Mouse (Mus musculus): ENCODE results near the gene Pkn3. TPM values are rescaled to one million over a fixed set of nuclear protein-coding genes. Genes with fewer than 3 reads are reported as not detected.

The Pkn3 gene
- total RNA-seq, 4 experiments from 2014 or later, result 9.0 to 11.2 (median 10.1) TPM

DNA sequence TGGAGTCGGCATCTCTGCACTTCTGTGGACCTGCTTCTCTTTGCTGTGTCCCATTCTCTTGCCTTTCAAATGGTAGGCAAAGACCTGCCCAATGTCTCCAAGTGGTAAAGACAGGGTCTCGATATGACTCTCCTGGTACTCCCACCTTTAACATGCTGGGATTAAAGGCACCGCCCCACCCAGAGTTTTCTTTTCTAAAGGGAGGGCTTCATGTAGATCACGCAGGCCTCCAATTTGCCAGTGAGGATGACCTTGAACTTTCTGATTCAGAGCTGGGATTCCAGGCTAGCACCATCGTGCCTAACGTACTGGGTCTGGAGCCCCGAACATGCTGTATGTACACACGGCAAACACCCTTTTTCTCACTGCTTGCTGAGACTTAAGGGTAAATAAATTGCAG is 14.2 kb upstream of the Pkn3 start:
- DNase-seq (ENCODE audit: low spot score), result no peak

DNA sequence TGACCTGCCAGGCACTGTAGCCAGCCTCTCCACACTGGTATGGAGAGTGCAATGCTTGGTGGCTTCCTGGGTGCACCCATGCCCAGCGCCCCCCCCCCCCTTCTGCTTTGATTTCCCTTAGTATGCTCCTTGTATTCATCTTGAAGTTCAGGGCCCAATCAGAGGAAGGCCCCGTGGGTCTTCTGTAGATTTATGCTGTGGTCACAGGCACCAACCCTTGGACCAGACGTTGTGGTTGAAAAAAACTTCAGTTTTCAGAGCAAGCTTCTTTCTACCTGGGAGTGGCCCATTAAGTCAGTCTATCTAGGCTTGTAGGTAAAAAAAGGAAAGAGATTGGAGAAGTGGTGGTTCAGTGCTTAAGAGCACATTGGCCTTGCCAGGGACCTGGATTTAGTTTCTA is 13.7 kb upstream of the Pkn3 start:
- no peak for DNase-seq (ENCODE audit: low spot score)

DNA sequence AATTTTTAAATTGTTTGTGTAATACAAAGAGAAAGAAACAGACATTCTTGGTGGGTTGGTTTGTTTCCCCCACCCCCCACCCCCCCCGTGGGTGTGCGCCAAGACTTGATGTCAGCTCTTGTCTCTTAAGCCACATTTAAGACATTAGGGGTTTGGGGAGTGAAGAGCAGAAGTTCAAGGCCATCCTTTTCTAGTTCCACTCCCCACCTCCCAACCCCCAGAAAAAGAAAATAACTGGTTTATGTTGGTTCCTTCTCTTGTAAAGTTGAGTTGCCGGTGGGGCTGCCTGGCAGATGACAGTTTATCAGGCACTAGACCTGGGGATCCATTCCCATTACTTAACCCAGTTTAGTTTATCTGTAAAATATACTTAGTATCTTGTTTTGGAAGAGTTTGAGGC is 13.2 kb upstream of the Pkn3 start:
- DNase-seq (ENCODE audit: low spot score), result no peak

DNA sequence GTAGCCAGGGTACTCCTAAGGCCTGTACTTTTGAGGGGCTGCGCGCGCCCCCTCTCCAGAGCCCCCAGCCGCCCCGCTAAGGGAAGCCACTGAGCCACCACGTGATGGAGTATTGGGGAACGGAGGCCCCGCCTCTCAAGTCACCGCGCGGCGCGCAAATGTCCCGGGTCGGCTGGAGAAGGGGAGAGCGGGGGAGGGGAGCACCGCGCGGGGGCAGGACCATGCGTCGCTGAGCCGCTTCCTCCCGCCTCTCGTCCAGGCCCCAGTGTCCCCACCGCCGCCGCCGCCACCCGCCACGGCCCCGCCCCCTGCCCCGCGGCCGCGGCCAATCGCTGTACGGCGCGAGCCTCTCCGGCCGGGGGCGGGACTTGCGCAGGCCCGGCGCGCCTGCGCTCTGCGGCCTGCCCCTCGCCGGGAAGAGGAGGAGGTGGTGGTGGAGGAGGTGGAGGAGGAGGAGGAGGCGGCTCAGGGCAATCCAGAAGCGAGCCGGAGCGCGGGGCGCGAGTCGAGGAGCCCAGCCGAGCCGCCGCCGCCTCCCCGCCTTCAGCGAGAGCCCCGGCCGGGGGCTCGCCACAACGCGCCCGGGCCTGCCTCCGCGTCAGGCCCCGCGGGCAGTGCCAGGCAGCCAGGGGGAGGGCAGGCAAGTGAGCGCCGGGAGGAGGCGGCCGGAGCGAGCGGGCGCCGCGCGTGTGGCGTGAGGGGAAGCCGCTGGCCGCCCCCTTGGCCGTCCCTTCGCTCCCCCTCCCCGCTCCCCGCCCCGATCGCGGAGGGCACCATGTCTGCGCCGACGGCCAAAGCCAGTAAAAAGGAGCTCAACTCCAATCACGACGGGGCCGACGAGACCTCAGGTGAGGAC is 11.2 kb upstream of the Pkn3 start:
- DNase-seq (ENCODE audit: low spot score), result peak; percentile 92

DNA sequence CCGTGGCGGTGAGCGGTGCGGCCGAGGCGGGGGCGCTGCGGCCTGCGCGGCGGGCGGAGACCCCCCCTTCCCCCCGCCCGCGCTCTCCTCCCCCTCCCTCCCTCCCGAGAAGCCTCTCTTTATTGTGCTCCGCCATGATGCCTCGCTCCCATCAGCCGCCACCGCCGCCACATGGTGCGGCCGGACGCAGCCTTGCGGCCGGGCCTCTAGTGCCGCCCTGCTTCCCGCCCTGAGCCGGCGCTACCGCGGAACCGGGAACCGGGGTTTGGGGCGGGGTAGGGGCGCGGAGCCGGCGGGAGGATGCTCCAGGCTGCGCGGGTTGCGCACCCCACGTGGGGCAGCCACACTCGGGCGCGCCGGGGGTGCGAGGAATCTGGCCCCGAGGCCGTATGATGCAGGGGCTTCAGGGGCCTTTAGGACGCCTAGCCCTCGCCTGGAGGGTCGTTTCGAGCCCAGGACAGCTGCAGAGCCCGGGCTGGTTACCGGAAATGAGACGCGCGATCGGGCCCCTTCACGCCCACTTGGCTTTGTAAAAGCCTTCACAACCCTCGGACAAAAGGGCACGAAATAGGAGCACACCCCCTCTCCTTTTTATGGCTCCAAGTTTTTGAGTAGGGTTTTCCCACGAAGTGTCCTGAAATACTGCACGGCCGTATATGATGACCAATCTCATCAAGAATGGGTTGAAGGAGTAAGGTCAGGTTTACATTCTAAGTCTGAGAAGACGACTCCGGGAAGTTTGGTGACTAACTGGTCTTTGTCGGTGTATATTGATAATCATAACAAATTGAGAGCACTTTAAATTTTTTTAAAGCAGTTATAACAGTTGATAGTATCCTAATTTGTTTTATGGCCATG is 10.2 kb upstream of the Pkn3 start:
- no peak for DNase-seq (ENCODE audit: low spot score)

DNA sequence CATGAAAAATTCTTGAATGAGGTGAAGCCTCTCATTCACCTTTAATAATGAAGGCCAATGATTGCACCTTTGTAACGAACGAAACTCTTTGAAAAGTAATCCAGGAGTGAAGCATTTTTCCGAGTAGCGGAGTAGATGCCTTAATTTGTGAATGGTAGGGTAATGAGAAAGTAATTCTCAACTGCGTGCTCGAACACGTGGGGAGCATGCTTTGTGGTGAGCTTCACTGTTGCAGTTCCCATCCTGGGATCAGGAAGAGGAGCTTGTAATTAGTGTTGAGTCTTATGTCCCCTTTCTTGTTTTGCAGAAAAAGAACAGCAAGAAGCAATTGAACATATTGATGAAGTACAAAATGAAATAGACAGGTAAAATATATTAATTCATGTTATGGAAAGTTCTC is 9.5 kb upstream of the Pkn3 start:
- DNase-seq (ENCODE audit: low spot score), result no peak

DNA sequence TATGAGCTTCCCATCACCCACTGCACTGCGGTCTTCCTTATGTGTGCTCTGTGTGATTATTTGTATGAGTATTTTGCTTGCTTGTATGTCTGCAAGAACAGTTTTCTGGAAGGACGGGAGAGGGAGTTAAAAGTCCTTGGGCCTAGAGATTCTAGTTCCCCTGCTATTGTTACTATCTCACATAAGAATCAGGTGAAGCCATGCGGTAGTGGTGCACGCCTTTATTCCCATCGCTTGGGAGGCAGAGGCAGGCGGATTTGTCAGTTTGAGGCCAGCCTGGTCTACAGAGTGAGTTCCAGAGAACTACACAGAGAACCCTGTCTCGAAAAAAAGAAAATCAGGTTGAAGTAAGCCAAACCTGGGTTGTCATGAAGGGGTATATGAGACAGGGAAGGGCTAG is 4.6 kb upstream of the Pkn3 start:
- no peak for DNase-seq (ENCODE audit: low spot score)

DNA sequence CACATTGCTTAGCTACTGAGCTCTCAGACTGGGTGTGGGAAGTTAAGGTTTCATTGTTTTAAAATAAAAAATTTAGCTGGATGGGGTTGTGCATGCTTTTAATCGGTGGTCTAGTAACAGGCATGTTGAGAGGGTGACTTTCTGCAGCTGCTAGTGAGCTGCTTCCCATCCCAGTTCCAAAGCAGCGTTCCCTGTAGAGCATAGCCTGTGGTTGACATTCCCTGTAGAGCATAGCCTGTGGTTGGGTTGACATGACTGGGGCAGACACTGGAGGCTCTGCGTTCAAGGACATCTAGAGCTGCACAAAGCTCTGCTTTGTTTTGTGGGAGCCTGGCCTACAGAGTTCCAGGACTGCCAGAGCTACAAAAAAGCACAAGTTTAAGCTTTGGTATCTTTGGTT is 4.2 kb upstream of the Pkn3 start:
- no peak for DNase-seq (ENCODE audit: low spot score)

DNA sequence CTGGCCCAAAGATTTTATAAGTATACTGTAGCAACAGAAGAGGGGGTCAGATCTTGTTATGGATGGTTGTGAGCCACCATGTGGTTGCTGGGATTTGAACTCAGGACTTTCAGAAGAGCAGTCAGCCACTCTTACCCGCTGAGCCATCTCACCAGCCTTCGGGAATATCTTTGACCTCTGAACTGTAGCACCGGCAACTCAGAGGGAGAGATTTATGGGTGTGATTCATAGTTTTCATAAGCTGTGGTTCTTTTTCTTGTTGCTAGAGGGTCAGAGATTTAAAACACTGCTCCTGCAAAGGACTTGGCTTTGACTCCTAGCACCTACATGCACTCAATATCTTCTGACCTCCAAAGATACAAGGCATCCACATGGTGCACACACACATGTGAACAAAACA is 1.9 kb upstream of the Pkn3 start:
- DNase-seq (ENCODE audit: low spot score), result no peak

DNA sequence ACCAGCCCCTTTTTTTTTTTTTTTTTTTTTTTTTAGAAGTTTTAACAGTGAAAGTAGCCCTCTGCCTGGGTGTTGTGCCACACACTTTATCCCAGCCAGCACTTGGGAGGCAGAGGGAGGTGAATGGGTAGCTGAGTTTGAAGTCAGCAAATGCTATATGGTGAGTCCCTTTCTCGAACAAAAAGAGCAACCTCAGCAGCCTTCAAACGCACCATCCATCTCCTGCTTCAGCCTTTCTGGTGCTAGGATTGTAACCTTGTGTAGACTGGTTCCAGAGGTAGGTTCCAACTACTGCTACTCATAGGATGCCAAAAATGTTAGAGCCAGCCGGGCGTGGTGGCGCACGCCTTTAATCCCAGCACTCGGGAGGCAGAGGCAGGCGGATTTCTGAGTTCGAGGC is 1.0 kb upstream of the Pkn3 start:
- no peak for DNase-seq (ENCODE audit: low spot score)

DNA sequence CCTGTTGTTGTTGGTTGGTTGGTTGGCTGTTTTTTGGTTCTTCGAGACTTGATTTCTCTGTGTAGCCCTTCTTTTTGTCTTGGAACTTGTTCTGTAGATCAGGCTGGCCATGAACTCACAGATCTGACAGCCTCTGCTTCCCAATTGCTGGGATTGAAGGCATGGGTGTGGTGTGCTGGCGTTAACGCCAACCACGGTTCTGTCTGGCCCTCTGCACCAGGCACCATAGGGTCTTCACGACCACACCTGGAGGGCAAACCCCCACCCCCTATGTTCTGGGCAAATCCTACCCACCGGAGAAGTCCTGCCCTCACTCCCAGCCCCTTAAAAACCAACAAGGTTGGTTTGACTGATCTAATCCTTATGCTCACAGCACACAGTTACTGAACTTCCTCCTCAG is 525 bp upstream of the Pkn3 start:
- no peak for DNase-seq (ENCODE audit: low spot score)

DNA sequence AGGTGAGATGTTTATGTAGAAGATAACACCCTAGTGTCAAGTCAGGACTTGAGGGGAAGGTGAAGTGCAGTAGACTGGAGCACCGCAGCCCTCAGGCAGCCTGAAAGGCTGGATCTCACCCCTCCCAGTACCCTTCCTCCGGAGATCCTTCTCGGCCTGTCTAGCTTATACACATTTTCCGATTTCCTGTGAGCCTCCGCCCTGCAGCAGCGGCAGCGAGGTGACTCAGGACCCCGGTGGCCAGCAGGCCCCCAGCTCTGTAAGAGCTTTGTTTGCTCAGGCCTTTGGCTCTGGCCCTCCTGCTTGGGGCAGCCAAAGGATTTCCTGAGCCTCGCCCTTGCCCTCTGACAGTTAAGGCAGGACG is 847 bp downstream of the Pkn3 start:
- peak; percentile 71 for DNase-seq (ENCODE audit: low spot score)

DNA sequence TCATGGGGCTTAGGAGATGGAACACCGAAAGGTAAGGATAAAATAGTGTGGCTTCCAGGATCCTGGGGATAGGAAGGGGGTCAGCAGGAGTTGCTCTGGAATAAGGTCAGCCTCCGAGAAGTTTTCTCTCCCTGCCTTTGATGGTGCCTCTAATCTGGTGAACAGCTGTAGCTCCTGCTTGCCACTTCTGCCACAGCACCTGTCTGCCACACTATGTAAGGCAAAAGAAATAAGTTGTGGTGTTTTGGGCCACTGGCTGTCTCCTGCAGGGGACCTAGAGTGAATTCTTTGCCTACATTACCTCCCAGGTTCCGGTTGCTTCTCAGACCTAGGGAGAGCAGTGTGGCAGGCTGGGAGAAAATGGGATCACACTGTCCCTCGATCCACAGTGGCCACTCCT is 1.3 kb downstream of the Pkn3 start:
- no peak for DNase-seq (ENCODE audit: low spot score)

DNA sequence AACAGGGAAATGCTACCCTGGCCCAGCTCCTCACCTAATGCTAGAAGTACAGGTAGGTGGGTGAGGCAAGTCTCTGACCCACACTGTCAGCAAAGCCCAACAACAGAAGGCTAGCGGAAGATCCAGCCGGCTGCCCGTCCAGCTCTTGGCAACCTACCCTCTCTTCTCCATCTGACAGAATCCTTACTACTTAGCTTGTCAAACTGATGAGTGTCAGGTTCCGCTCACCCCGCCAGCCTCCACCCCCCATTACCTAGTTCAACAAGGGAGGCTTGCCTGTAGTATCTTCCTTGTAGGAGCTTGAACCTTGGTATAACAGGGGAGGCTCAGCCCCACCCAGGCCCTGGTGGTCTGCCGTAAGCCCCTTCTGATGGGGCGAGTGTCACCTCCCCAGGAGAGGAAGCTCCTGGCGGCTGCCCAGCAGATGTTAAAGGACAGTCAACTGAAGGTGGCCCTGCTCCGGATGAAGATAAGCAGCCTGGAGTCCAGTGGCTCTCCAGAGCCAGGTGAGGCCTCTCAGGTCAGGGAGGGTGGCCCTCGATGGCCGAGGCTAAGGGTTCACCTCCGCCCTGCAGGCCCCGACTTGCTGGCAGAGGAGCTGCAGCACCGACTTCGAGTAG is 2.8 kb downstream of the Pkn3 start:
- DNase-seq (ENCODE audit: low spot score), result no peak

DNA sequence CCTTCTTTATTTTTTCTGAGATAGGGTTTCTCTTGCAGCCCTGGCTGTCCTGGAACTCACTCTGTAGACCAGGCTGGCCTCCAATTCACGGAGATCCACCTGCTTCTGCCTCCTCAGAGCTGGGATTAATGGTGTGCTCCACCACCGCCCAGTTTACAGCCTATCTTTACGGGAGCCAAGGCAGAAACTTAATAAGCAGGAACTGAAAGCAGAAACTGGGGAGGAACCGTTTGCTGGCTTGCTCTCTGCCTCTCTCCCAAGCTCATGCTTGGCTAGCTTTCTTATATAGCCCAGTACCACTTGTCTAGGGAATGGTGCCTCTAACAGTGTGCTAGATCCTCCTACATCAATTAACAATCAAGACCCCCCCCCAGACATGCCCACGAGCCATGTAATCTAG is 6.6 kb downstream of the Pkn3 start:
- DNase-seq (ENCODE audit: low spot score), result no peak

DNA sequence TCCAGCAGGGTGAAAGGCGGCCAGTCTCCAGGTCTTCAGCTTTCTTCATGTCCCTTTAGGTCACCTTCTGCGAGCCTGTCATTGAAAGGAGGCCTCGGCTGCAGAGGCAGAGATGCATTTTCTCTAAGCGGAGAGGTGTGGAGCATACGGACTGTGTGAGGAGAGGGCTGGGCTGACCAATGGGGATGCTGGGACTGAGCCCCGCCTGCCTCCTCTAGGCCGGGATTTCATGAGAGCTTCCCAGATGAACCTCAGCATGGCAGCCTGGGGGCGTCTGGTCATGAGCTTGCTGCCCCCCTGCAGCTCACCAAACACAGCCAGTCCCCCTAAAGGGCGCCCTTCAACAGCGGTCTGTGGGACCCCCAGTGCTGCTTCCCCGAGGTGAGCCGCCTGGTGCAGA is 7.1 kb downstream of the Pkn3 start:
- DNase-seq (ENCODE audit: low spot score), result no peak

DNA sequence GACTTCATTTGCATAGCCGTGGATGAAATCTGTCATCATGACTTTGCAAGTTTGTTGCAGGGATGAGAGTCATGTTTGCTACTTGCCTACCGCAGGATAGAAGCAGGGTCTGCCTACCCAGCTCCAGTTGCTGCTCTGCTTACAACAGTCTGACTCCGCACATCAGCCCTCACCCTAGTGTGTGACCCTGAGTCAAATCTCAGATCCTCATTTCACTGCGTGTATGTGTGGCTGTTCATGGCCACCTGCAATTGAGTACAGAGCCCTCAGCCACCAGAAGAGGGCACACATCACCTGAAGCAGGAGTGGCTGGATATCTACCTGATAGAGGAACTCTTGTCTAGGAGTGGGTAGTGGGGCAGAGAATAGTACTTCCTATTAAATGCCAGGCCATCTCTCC is 9.8 kb downstream of the Pkn3 start:
- no peak for DNase-seq (ENCODE audit: low spot score)

DNA sequence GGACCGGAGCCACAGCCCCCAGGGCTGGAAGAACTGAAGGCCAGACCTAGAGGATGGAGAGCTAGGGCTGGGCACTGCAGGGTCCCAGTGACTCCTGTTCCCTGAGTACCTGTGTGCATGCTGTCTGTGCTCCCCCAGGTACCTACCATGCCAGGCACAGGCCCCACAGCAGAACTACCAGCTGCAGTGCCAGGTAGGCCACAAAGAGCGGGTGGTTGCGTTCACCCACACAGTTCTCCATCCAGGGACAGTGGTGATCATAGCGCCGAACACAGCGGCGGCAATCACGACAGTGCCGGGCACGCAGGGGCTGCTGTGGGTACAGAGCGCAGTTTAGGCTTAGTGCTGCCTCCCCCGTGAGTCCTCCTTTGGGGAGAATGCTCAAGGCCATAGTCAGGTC is 14.0 kb downstream of the Pkn3 start:
- no peak for DNase-seq (ENCODE audit: low spot score)

DNA sequence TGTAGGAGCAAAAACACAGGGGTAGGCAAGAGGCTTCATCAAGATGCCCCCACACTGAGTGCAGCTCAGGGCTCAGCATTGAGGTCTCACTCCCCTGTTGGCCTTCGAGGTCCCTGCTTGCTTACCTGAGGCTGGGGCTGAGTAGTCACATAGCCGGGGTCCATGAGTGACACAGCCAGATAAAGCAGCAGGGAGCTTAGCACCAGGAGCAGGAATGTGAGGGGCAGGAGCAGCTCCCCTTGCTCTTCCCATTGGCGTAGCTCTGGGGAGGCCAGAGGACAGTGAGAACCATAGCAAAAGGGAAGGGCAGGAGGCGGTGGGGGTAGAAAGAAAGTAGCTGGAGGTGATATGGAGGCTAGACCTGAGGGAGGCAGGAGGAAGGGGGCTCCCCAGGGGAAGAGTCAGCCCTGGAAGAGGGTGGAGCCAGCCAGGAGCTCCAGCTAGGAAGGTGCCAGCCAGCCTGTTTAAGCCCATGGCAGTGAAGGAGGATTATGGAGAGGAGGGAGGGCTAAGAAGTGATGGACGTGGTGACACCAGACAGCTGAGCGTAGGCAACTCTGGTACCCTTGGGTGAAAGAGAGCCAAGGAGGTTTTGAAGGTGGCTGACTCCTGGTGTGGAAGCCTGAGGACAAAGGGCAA is 14.9 kb downstream of the Pkn3 start:
- no peak for DNase-seq (ENCODE audit: low spot score)

DNA sequence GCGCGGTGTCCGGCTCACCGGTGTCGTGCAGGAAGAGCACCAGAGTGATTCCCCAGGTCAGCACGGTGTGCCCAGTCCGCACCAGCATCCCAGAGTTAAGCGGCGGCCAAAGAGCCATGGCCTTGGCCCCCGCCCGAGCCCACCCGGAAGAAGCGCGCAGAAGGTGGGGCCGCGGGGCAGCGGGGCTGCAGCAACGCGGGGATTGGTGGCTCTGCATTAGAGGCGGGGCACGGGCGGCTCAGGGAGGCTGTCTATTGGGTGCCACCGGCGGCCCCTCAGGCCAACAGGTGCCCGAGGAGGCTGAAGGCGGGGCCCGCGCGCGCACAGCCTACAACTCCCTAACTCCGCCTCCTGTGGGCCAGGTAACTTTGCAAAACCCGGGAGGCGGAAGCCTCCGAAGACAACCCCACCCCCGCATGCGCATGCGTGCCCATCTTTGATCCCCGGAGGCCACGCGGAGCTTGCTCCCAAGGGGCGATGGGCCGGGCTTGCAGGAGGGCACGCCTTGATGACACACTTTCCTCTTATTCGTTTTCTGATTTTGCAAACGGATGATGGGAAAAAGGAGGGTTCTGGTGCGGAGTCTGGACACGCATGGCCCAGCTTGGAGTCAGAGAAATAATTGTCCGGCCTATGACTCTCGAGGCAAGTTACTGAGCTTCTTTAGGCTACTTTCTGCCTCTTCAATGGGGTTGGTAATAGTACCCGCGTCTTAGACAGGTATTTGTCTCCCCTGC is 16.2 kb downstream of the Pkn3 start, which contains the start of gene Zdhhc12:
Gene Zdhhc12 (minus strand): TSS at position 178 of the 737 bp plus-strand sequence.
- DNase-seq (ENCODE audit: low spot score), result peak; percentile 89

DNA sequence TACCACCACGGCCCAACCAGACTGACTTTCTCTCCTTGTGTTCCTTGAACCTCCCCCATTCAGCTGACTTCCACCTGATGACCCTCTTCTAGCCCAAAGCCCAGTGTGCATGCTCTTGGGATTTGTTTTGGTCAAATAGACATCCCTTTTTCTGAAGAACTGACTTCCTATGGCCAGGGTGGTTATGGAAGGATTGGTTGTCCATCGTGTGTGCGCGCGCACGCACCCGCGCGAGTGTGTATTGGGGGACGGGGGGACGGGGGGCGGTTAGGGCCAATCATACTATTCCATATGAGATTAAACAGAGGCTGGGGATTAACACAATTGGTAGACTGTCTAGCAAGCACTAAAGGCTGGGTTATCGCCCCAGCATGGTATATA is 16.7 kb downstream of the Pkn3 start:
- DNase-seq (ENCODE audit: low spot score), result no peak

Data from heart, adult 8-10 months (tissue).